In the genomic region with DNA sequence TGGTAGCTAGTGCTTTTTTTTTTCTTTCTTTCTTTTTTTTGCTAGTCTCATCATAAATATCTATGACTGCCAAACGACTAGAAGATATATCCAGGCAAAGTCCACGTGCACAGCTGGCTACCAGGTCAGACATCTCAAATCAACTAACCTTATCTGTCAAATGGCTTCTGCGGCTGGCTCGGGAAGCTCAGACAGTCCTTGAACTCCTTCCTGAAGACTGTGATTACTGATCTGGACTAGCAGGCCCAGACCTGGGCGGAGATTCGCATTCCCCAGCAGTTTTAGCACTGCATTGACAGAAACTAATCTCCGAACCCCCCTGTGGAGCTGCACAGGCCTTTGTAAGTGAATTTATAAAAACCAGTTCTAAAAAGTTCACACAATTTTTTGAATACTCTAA, we compare ENCODE assay signal across 21 mouse cellular contexts. TPM values are rescaled to one million over a fixed set of nuclear protein-coding genes. Genes with fewer than 3 reads are reported as not detected.
A peak's percentile ranks its signal among the peaks of the same experiment; 100 is the strongest.
DNase-seq lines count a peak whose midpoint lies in the region; ATAC-seq and TF ChIP-seq lines count a peak whose summit lies in the region.
"Had no signal": no experiment of that assay in that cellular context is flagged by ENCODE, and none has a peak within 500 bp of the region (broad histone marks: within the 10 kb centered on the region; RNA-seq: fewer than 3 reads in every experiment).

No protein-coding gene starts in this region.

- TF ChIP-seq CTCF in intestine, postnatal 0 days (IDR thresholded peaks at IDR 0.05; ENCODE audit: low read depth), result no peak

- H3K36me3 ChIP-seq in intestine, postnatal 0 days (ENCODE audit: control insufficient read depth, insufficient read depth), result no peaks in the 10 kb centered on the region
- H3K36me3 ChIP-seq in midbrain, embryonic 16.5 days (ENCODE audit: control insufficient read depth, insufficient read depth, low read length), result no peaks in the 10 kb centered on the region
- H3K36me3 ChIP-seq: embryonic facial prominence, embryonic 10.5 days; heart, embryonic 10.5 days; hindbrain, embryonic 13.5 days had no signal

- H3K9me3 ChIP-seq in intestine, postnatal 0 days (ENCODE audit: control insufficient read depth), result no peaks in the 10 kb centered on the region
- H3K9me3 ChIP-seq in midbrain, embryonic 16.5 days (replicated peaks; ENCODE audit: control insufficient read depth, low read length, poor library complexity, severe bottlenecking), result no peaks in the 10 kb centered on the region
- H3K9me3 ChIP-seq: embryonic facial prominence, embryonic 10.5 days; forebrain, embryonic 13.5 days; heart, embryonic 10.5 days; hindbrain, embryonic 13.5 days had no signal

- peak; percentile 44 to 65 for DNase-seq in adrenal gland, adult (ENCODE audit: inconsistent age in 2 of 2, low spot score in 1 of 2)
- no peak for DNase-seq in adrenal gland, postnatal 25 days
- DNase-seq in heart, adult 11 months, result peak; percentile 59
- DNase-seq in heart, postnatal 4 days, result no peak
- DNase-seq in R1 (ENCODE audit: low read depth, low spot score), result peak; percentile 52
- DNase-seq: B cell, adult 2 months; cerebellum, adult 2 months; cerebellum, postnatal 10 days; forebrain, postnatal 0 days; gastrocnemius, postnatal 25 days; heart, adult 18-20 months; heart, postnatal 10 days; kidney, adult 11 months had no signal

- ATAC-seq in intestine, postnatal 0 days, result peak; percentile 72
- ATAC-seq in midbrain, embryonic 16.5 days, result no peak
- ATAC-seq: CD4-positive, CD25-positive, alpha-beta regulatory T cell, adult 4 months; forebrain, embryonic 13.5 days; forebrain, postnatal 0 days; Patski had no signal

- H3K27ac ChIP-seq in intestine, postnatal 0 days (ENCODE audit: low read depth, low read length), result peak overlapping the region; percentile 82
- H3K27ac ChIP-seq in midbrain, embryonic 16.5 days (ENCODE audit: low read length), result no peak overlapping the region
- H3K27ac ChIP-seq: embryonic facial prominence, embryonic 10.5 days; forebrain, embryonic 13.5 days; heart, embryonic 10.5 days; hindbrain, embryonic 13.5 days had no signal

- no peaks in the 10 kb centered on the region for H3K27me3 ChIP-seq in intestine, postnatal 0 days (replicated peaks; ENCODE audit: control insufficient read depth, insufficient read depth, low read length)
- H3K27me3 ChIP-seq in midbrain, embryonic 16.5 days (ENCODE audit: control insufficient read depth, insufficient read depth, low read depth, low read length), result no peaks in the 10 kb centered on the region
- H3K27me3 ChIP-seq: forebrain, embryonic 13.5 days; Patski had no signal

- WGBS in intestine, postnatal 0 days, result 32% methylated on average over 7 of the region's 7 CpGs
- WGBS in midbrain, embryonic 16.5 days, result 68% methylated on average over 7 of the region's 7 CpGs

- H3K4me2 ChIP-seq in intestine, postnatal 0 days (replicated peaks; ENCODE audit: low read depth), result no peak overlapping the region
- no peak overlapping the region for H3K4me2 ChIP-seq in midbrain, embryonic 16.5 days (ENCODE audit: low read length)
- H3K4me2 ChIP-seq: forebrain, embryonic 13.5 days; hindbrain, embryonic 13.5 days had no signal

- H3K4me3 ChIP-seq in intestine, postnatal 0 days (ENCODE audit: low read depth, low read length), result no peak overlapping the region
- no peak overlapping the region for H3K4me3 ChIP-seq in midbrain, embryonic 16.5 days (ENCODE audit: low read depth, low read length)
- H3K4me3 ChIP-seq: embryonic facial prominence, embryonic 10.5 days; forebrain, embryonic 13.5 days; heart, embryonic 10.5 days; hindbrain, embryonic 13.5 days had no signal

- peaks cover 16% of the 10 kb centered on the region; the same call in 1 of the 2 replicates for H3K4me1 ChIP-seq in intestine, postnatal 0 days (replicated peaks; ENCODE audit: control insufficient read depth, insufficient read depth, low read length)
- H3K4me1 ChIP-seq in midbrain, embryonic 16.5 days (ENCODE audit: control insufficient read depth, insufficient read depth, low read length), result no peaks in the 10 kb centered on the region
- H3K4me1 ChIP-seq: forebrain, embryonic 13.5 days; heart, embryonic 10.5 days; hindbrain, embryonic 13.5 days had no signal

- H3K9ac ChIP-seq in intestine, postnatal 0 days (ENCODE audit: low read depth, low read length), result no peak overlapping the region
- H3K9ac ChIP-seq in midbrain, embryonic 16.5 days (ENCODE audit: low read depth, low read length), result no peak overlapping the region
- H3K9ac ChIP-seq: forebrain, embryonic 13.5 days; forebrain, postnatal 0 days; hindbrain, embryonic 13.5 days had no signal

RNA-seq across cellular contexts. Expression of gene Bhlhe40, which starts 18.4 kb away (rescaled TPM):
- total RNA-seq in adrenal gland, postnatal 25 days (2021), result 191 and 201 TPM in 2 replicates
- total RNA-seq in heart, postnatal 4 days (2021), result 10 to 100 TPM; 59.9 to 74.1 TPM
- polyA plus RNA-seq in intestine, postnatal 0 days (2015; fragmentation: Nextera tagmentation; extraction: Ambion mirVana), result 78.9 and 90.2 TPM in 2 replicates
- 6.6 and 7.8 TPM in 2 replicates for polyA plus RNA-seq in midbrain, embryonic 16.5 days (2015; fragmentation: Nextera tagmentation; extraction: Ambion mirVana)

Comparison
In these comparisons a context has a peak if more than half of its experiments do, and no peak if none do; other contexts are left out.
1. DNase-seq: peak in adrenal gland, adult (2 of 2), heart, adult 11 months (single experiment) and R1 (single experiment); none in adrenal gland, postnatal 25 days (single experiment) and heart, postnatal 4 days (single experiment).